Mouse (Mus musculus): ENCODE data around the gene Ccdc150.
A peak's percentile ranks its signal among the peaks of the same experiment; 100 is the strongest.

The Ccdc150 gene

DNA sequence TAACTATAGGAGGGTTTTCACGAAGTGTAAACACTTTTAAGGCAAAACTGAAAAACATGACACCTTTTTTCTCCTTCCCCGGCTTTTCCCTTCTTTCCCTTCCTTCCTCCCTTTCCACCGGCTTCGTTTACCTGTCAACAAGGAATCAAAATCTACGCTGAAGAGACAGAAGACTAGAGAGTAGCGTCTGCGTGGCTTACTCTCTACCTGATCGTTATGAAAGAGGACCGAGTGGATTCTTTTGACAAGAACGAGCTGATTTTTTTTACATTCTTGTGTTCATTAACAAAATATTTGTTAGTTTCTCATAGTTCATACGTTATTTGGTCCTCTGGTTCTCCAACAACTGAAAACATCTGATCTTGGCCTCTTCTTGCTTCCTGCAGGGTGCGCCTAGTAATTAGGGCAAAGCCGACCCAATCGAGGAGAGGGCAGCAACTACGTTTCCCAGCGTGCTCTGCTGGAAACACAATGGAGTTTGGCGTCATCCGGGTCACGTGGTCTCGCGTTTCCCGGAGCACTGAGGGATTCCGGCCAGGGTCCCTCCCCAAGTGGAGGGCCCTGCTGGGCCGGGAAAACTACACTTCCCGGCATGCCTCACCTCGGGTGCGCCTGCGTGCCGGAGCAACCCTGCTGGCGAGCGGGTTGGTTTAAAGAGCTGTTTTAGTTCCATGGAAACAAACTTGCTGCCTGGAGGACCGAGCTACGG is at the start of gene Ccdc150:
Ccdc150 (plus strand) TSS at position 526 of the 709 bp plus-strand sequence.
- peak; percentile 97 to 98 for DNase-seq

DNA sequence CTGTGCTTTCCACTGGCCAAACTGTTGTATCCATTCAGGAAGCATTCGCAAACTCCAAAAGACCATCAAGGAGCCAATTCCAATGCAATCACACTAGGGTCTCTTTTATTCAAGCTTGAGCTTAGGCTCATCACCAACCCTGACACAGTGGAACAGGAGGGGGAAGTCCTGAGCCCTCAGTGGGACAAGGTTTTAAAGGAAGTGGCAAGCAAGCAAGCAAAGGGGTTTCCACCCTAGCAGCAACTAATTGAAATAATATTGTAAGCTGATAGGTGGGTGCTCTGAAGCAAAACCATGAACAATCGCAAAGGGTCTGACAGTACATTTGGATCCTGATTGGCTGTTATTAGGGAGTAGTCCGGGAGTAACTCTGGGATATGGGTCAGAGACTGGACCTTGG is 30.2 kb upstream of the Ccdc150 start:
- no peak for DNase-seq

- DNase-seq = no peak
These were observed 7.8 kb upstream of the Ccdc150 start for GRCm38 (mm10) chr1:54242722-54243121.

DNA sequence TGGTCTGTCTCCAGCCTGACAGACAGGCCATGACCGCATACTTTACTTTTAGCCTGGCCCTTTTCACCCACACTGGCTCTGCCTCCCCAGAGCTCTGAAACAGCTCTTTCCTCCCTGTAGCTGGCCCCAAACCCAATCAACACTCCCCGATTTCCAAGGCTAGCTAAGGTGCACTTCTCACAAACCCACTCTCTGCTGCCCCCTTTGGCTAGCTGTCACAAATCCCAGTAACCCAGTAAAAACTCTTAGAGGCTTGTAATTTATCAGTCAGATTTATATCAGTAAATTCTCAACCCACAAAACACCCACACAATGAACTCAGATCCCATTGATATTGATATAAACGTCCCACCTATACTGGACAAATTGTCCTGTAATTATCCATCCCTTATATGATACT is 25.1 kb downstream of the Ccdc150 start:
- no peak for DNase-seq

- no peak for DNase-seq
These were observed 29.1 kb downstream of the Ccdc150 start for GRCm38 (mm10) chr1:54279628-54280027.

GRCm38 (mm10) chr1:54280651-54281050 is 30.2 kb downstream of the Ccdc150 start:
- DNase-seq = no peak

DNA sequence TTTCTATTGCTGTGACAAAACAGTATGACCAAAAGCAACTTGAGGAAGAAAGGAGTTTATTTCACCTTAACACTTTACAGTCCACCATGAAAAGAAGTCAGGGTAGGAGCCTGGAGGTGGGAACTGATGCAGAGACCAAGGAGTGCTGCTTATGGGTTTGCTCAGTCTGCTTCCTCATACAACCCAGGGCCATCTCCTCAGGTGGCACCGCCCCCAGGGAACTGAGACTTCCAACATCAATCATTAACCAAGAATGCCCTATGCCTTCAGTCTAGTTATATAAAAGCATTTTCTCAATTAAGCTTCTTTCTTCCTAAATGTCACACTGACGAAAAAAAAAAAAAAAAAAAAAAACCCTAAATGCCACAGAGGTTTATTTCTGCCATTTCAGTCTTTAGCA is 55.9 kb downstream of the Ccdc150 start:
- peak; percentile 7 to 11 for DNase-seq

DNA sequence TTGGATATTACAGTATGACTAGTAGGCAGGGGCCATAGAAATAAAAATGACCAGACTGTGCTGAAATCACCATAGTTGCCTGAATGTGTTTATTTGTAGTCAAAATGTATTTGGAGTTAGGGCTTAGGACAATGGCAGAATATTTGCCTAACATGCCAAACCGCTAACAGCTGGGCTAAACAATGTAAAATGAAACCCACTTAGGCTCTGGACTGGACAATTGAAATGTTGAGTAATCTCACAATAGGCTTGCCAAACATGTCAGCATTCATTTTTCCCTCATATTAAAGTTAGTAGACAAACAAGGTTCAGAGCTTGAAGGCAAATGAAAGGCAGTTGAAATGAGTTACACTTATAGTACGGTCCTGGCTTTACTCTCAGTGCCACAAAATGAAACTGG is 76.2 kb downstream of the Ccdc150 start:
- DNase-seq = no peak

GRCm38 (mm10) chr1:54327876-54328545 is 77.5 kb downstream of the Ccdc150 start:
- no peak for DNase-seq

DNA sequence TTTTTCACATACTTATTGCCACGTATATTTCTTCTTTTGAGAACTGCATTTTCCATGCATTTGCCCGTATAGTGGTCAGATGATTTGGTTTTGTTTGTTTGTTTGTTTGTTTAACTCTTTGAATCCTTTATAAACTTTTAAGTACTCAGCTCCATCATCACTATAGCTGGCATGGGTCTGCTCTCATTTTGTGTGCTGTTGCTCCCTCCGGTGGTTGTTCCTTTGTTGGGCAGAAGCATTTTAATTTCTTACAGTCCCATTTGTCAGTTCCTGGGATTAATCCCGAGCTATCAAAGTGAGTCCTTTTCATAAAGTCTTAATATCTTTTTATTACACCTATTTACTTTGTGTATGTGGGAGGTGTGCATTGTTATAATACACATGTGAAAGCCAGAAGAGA is 82.5 kb downstream of the Ccdc150 start:
- DNase-seq = peak; percentile 43 to 54

GRCm38 (mm10) chr1:54354786-54355185 is 104.3 kb downstream of the Ccdc150 start:
- DNase-seq = no peak

GRCm38 (mm10) chr1:54355485-54355884 is 105.0 kb downstream of the Ccdc150 start:
- DNase-seq = no peak

DNA sequence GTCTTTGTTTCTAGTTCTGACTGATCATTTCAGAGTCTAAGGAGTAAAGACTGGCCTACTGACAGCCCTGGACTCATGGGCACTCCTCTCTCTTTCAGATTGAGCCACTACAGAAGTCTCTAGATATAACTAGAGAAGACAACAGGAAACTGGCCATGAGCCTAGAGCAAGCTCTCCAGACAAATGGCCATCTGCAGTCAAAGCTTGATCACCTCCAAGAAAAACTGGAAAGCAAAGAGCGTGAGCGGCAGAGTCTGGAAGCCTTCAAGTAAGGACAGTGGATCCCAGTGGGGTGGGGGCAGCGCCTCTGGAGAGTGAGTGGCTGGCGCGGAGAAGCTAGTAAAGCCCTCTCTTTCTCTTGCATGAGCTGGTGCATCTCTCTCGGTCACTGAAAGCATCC is 106.1 kb downstream of the Ccdc150 start:
- no peak for DNase-seq

DNA sequence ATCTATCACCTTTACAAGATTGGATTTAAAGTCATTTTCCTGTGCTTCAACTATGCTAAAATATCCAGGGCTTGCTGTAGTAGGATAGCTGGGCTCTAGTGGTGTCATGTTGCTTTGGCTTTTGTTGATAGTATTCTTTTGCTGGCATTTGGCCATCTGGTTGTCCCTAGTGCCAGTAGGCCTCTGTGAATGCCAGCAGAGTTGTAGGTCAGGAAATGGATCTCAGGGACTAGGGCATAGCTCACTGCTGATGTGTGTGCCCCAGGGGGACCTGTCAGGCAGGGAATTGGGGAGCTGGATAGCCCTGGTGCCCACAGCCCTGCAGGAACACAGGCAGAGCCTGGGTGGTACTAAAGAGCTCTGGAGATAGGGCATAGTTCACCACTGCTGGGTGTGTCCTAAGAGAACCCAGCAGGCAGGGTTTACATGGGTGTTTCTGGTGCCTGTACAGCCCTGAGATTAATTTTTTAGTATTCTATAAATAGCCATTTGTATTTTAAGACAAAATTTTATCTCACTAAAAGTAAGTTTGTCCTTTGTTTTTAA is 127.1 kb downstream of the Ccdc150 start:
- peak in 1 of 2 experiments; percentile 2 for DNase-seq

DNA sequence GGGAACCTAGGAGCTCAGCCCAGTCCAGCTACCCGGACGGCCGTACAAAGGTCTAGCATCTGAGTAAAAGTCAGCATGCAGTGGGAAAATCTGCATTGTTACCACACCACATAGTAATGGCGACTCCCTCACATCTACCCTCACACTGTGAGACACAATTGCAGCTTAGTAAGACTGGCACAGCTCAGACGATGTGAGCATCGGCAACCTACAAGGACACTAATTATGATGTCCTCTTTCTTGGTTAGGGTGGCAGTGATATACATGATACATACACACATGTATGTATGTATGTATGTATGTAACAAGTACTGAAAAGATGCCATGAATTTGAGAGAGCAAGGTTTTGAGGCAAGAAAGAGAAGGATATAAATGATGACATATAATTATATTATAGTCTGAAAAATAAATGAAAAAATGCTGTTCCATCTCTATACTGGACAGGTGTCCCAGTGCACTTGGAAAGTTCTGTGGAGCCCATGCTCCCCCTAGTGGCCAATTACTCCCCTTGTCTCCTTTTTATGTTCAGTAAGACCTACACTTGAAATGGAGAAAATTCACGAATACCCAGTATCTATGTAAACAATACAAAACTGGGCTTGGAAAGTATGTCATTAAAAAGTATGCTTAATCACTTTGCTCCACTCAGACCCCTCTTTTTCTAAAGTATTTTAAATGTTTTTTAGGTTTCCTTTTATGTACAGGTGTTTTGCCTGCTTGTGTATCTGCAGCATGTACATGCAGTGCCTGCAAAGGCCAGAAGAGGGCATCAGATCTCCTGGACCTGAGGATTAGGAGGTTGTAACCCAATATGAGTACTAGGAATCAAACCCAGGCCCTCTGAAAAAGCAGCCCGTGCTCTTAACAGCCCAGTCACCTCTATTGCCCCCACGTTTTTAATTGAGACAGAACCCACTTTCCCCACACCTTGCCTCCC is 130.8 kb downstream of the Ccdc150 start:
- peak; percentile 74 to 80 for DNase-seq

GRCm38 (mm10) chr1:54384221-54384620 is 133.7 kb downstream of the Ccdc150 start:
- no peak for DNase-seq

DNA sequence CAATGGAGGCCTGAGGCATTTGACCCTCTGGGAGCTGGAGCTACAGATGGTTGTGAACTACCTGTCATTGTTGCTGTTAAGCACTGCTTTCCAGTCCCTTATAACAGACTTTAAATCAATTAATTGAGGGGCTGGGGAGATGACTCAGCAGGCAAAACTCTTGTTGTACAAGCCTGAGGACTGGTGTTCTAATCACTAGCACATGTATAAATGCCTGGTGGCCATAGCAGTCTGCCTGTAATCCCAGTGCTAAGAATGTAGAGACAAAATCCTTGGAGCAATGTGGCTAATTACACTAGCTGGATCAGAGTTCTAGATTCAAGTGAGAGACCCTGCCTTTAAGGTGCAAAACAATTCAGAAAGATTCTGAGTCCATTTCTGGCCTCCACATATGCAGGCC is 152.3 kb downstream of the Ccdc150 start:
- no peak for DNase-seq

Data from kidney, postnatal 4 days (tissue).